In the genomic region with DNA sequence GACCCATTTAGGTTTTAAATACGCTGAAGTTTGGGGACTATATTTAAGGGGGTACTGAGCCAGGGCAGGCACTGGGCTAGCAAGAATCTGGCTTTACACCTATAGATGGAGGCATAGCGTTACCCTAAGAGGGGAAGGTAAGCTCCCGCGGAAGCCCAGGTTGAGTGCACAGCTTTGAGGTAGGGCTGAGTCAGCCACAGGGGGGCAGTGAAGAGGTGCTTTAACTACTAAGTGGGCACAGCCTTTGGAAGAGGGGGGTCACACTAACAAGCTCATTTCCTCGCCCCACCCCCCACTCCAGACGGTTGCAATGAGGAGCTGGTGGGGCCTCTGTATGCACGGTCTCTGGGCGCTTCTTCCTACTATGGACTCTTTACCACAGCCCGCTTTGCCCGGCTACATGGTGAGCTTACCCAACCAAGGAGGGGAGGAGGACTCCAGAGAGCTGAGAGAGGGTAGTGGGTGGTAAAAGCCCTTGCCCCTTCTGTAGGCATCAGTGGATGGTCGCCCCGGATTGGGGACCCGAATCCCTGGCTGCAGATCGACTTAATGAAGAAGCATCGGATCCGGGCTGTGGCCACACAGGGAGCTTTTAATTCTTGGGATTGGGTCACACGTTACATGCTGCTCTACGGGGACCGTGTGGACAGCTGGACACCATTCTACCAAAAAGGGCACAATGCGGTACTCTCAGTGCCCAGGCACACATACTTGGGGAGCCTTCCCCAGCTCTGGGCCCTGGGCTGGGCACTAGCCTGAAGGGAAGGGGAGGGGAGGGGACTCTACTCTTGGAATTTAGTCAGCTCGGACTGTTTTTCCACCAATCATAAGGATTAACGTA, we compare ENCODE assay signal across 8 mouse cellular contexts. TPM values are rescaled to one million over a fixed set of nuclear protein-coding genes. Genes with fewer than 3 reads are reported as not detected.
DNase-seq lines count a peak whose midpoint lies in the region; ATAC-seq and TF ChIP-seq lines count a peak whose summit lies in the region.

No protein-coding gene starts in this region.

- peaks cover 57% of the 10 kb centered on the region for H3K27me3 ChIP-seq in liver, postnatal 0 days (ENCODE audit: insufficient read depth, low read length)
- peaks cover 38% of the 10 kb centered on the region for H3K27me3 ChIP-seq in neural tube, embryonic 15.5 days (replicated peaks)

- DNase-seq in layer of hippocampus, adult 11-12 months (ENCODE audit: low spot score): peak; percentile 80
- DNase-seq in layer of hippocampus, adult 9-10 months (ENCODE audit: low spot score): no peak
- peak; percentile 92 for DNase-seq in cerebellum, adult 8-10 months
- DNase-seq in frontal cortex, postnatal 25 days (ENCODE audit: low spot score in 2 of 2): peak; percentile 60 to 65
- DNase-seq in kidney, postnatal 10 days: peak; percentile 79
- DNase-seq in liver, postnatal 0 days: peak; percentile 67
- DNase-seq in thymus, postnatal 4 days: peak; percentile 91

- H3K4me2 ChIP-seq in liver, postnatal 0 days (ENCODE audit: low read depth, low read length): no peak overlapping the region
- peak overlapping the region; percentile 75 for H3K4me2 ChIP-seq in neural tube, embryonic 15.5 days

- no peaks in the 10 kb centered on the region for H3K9me3 ChIP-seq in liver, postnatal 0 days (ENCODE audit: low read length)
- no peaks in the 10 kb centered on the region for H3K9me3 ChIP-seq in neural tube, embryonic 15.5 days (replicated peaks)

- no peak overlapping the region for H3K9ac ChIP-seq in liver, postnatal 0 days (replicated peaks)
- peak overlapping the region; percentile 52 for H3K9ac ChIP-seq in neural tube, embryonic 15.5 days (replicated peaks)

- TF ChIP-seq CTCF in liver, postnatal 0 days (IDR thresholded peaks at IDR 0.05; ENCODE audit: low read depth): peak; percentile 63

- H3K27ac ChIP-seq in liver, postnatal 0 days (ENCODE audit: low read depth): no peak overlapping the region
- H3K27ac ChIP-seq in neural tube, embryonic 15.5 days (replicated peaks): peak overlapping the region; percentile 78

- H3K36me3 ChIP-seq in liver, postnatal 0 days (replicated peaks; ENCODE audit: insufficient read depth, low read length): no peaks in the 10 kb centered on the region
- H3K36me3 ChIP-seq in neural tube, embryonic 15.5 days: peaks cover 3% of the 10 kb centered on the region

- TF ChIP-seq EP300 in liver, postnatal 0 days (IDR thresholded peaks at IDR 0.05; ENCODE audit: low read depth): no peak

- H3K4me3 ChIP-seq in liver, postnatal 0 days (ENCODE audit: low read depth, low read length): no peak overlapping the region
- H3K4me3 ChIP-seq in neural tube, embryonic 15.5 days (replicated peaks): peak overlapping the region; percentile 51

- no peak for ATAC-seq in liver, postnatal 0 days
- ATAC-seq in neural tube, embryonic 15.5 days (ENCODE audit: low FRiP score): peak; percentile 42; the same call in 1 of the 2 replicates

- peaks cover 34% of the 10 kb centered on the region for H3K4me1 ChIP-seq in liver, postnatal 0 days (ENCODE audit: insufficient read depth)
- H3K4me1 ChIP-seq in neural tube, embryonic 15.5 days: peaks cover 61% of the 10 kb centered on the region

- 37% methylated on average over 22 of the region's 22 CpGs for WGBS in liver, postnatal 0 days (ENCODE audit: insufficient replicate concordance)
- WGBS in neural tube, embryonic 15.5 days: 26% methylated on average over 22 of the region's 22 CpGs

RNA-seq across cellular contexts. Expression of a gene that starts 1.9 kb away (rescaled TPM):
- 0.09 TPM in 2 replicates for polyA plus RNA-seq in liver, postnatal 0 days (2015; fragmentation: Nextera tagmentation; extraction: Ambion mirVana)
- 0.51 and 0.70 TPM in 2 replicates for polyA plus RNA-seq in neural tube, embryonic 15.5 days (2015; fragmentation: Nextera tagmentation; extraction: Ambion mirVana)

RNA-seq across cellular contexts. Expression of a gene that starts 6.0 kb away (rescaled TPM):
- polyA plus RNA-seq in liver, postnatal 0 days (2015; fragmentation: Nextera tagmentation; extraction: Ambion mirVana): 1.6 and 3.4 TPM in 2 replicates
- 9.2 and 9.5 TPM in 2 replicates for polyA plus RNA-seq in neural tube, embryonic 15.5 days (2015; fragmentation: Nextera tagmentation; extraction: Ambion mirVana)

RNA-seq across cellular contexts. Expression of a gene that starts 6.8 kb away (rescaled TPM):
- 1.4 and 1.5 TPM in 2 replicates for polyA plus RNA-seq in liver, postnatal 0 days (2015; fragmentation: Nextera tagmentation; extraction: Ambion mirVana)
- 11.2 and 12.3 TPM in 2 replicates for polyA plus RNA-seq in neural tube, embryonic 15.5 days (2015; fragmentation: Nextera tagmentation; extraction: Ambion mirVana)

RNA-seq across cellular contexts. Expression of a gene that starts 21.4 kb away (rescaled TPM):
- polyA plus RNA-seq in liver, postnatal 0 days (2015; fragmentation: Nextera tagmentation; extraction: Ambion mirVana): 0.12 and 0.22 TPM in 2 replicates
- polyA plus RNA-seq in neural tube, embryonic 15.5 days (2015; fragmentation: Nextera tagmentation; extraction: Ambion mirVana): 49.9 and 60.7 TPM in 2 replicates

RNA-seq across cellular contexts. Expression of a gene that starts 49.1 kb away (rescaled TPM):
- polyA plus RNA-seq in liver, postnatal 0 days (2015; fragmentation: Nextera tagmentation; extraction: Ambion mirVana): 4.2 and 5.0 TPM in 2 replicates
- polyA plus RNA-seq in neural tube, embryonic 15.5 days (2015; fragmentation: Nextera tagmentation; extraction: Ambion mirVana): 25.4 and 26.1 TPM in 2 replicates
